Mouse (Mus musculus) bone marrow, adult 2 months (tissue): ENCODE data around the gene Cnot1.

Experiments used
- CTCF ChIP-seq: fragments of 200-500 bp; IDR thresholded peaks from 2 replicates; pipeline ENCODE4 v1.5.1; 2011; ENCODE audit warnings: low read length, control low read depth; ENCODE audit not compliant: control insufficient read depth, insufficient read depth
- POLR2A ChIP-seq: fragments of 200-500 bp; IDR thresholded peaks from 2 replicates; pipeline ENCODE4 v1.6.1; 2011; ENCODE audit warnings: low read depth, mild to moderate bottlenecking, control low read depth, low read length, borderline replicate concordance; ENCODE audit not compliant: control insufficient read depth

DNA sequence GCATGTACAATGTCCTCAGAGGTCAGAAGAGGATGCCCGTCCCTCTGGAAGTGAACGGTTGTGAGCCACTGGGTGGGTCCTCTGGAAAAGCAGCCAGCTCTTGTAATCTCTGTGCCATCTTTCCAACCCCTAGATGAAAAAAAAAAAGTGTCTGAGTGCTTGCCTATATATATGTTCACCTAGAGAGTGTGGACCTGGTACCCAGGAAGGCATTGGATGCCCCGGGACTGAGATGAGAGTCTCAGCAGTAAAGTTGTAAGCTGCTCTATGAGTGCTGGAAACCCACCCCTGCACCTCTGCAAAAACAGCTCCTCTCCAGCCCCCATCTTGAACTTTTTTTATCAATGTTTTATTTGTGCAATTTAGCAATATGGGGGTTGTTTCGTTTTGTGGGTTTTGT, 1.4 kb upstream of the Cnot1 start:
- TF ChIP-seq CTCF (no peak), POLR2A (no peak)
